Mouse (Mus musculus): ENCODE measurements around the gene Bbs1. TPM values are rescaled to one million over a fixed set of nuclear protein-coding genes. Genes with fewer than 3 reads are reported as not detected.
A peak's percentile ranks its signal among the peaks of the same experiment; 100 is the strongest.

The Bbs1 gene
- polyA plus RNA-seq, 1 experiment = 4.0 TPM

- no peak within 1 kb of the TSS for H3K27ac ChIP-seq (ENCODE audit: insufficient read depth, low read length)
- H3K4me3 ChIP-seq (ENCODE audit: insufficient read depth, low read length) = peak within 1 kb of the TSS; percentile 74
- H3K4me1 ChIP-seq (ENCODE audit: control insufficient read depth, insufficient read depth, low read length) = no peaks in the 10 kb centered on the region
- TF ChIP-seq CTCF (IDR thresholded peaks at IDR 0.05; ENCODE audit: borderline replicate concordance, insufficient read depth, low read length) (no peak), POLR2A (IDR thresholded peaks at IDR 0.05; ENCODE audit: low read depth, low read length) (peak; percentile 97)
Observed at GRCm38 (mm10) chr19:4839149-4839548, 67.3 kb downstream of the Bbs1 start, which contains the start of the genes Ccs and Ccdc87. TSS of gene Ccs (minus strand) at chr19:4839332. TSS of gene Ccdc87 (plus strand) at chr19:4839366.

GRCm38 (mm10) chr19:4838526-4839140 lies 67.8 kb downstream of the Bbs1 start:
- no peak overlapping the region for H3K27ac ChIP-seq (ENCODE audit: insufficient read depth, low read length)
- no peaks in the 10 kb centered on the region for H3K4me1 ChIP-seq (ENCODE audit: control insufficient read depth, insufficient read depth, low read length)
- TF ChIP-seq CTCF (IDR thresholded peaks at IDR 0.05; ENCODE audit: borderline replicate concordance, insufficient read depth, low read length) (no peak), POLR2A (IDR thresholded peaks at IDR 0.05; ENCODE audit: low read depth, low read length) (no peak)
- peak overlapping the region; percentile 74 for H3K4me3 ChIP-seq (ENCODE audit: insufficient read depth, low read length)

- Histone ChIP-seq H3K4me1 (ENCODE audit: control insufficient read depth, insufficient read depth, low read length) (no peaks in the 10 kb centered on the region), H3K27ac (ENCODE audit: insufficient read depth, low read length) (no peak overlapping the region), H3K4me3 (ENCODE audit: insufficient read depth, low read length) (no peak overlapping the region)
- TF ChIP-seq CTCF (IDR thresholded peaks at IDR 0.05; ENCODE audit: borderline replicate concordance, insufficient read depth, low read length) = no peak
- no peak for TF ChIP-seq POLR2A (IDR thresholded peaks at IDR 0.05; ENCODE audit: low read depth, low read length)
Observed at GRCm38 (mm10) chr19:4837049-4837448, 69.4 kb downstream of the Bbs1 start.

Other genes with a start within 250 kb of the Bbs1 start
- gene Gm960, start 208.0 kb downstream of the Bbs1 start, polyA plus RNA-seq (2011; ENCODE audit: insufficient read length, low read depth, missing spikeins) = 0.50 TPM in 1 of 2 replicates, not detected in the other
- gene Sptbn2, start 195.5 kb downstream of the Bbs1 start, polyA plus RNA-seq (2011; ENCODE audit: insufficient read length, low read depth, missing spikeins) = not detected in 2 replicates
- gene Rbm4b, start 150.1 kb downstream of the Bbs1 start, polyA plus RNA-seq (2011; ENCODE audit: insufficient read length, low read depth, missing spikeins) = 7.0 and 11.9 TPM in 2 replicates
- 39.8 and 48.3 TPM in 2 replicates for gene Rbm4, start 112.7 kb downstream of the Bbs1 start, polyA plus RNA-seq (2011; ENCODE audit: insufficient read length, low read depth, missing spikeins)
- 7.8 and 16.1 TPM in 2 replicates for gene Gm21992, start 95.0 kb downstream of the Bbs1 start, polyA plus RNA-seq (2011; ENCODE audit: insufficient read length, low read depth, missing spikeins)
- 33.4 and 33.6 TPM in 2 replicates for gene Rbm14, start 95.0 kb downstream of the Bbs1 start, polyA plus RNA-seq (2011; ENCODE audit: insufficient read length, low read depth, missing spikeins)
- gene Ccs, start 67.3 kb downstream of the Bbs1 start, polyA plus RNA-seq (2011; ENCODE audit: insufficient read length, low read depth, missing spikeins) = 43.3 and 48.7 TPM in 2 replicates
- gene Ccdc87, start 67.3 kb downstream of the Bbs1 start, polyA plus RNA-seq (2011; ENCODE audit: insufficient read length, low read depth, missing spikeins) = 0.26 TPM in 1 of 2 replicates, not detected in the other
- 20.3 and 23.5 TPM in 2 replicates for gene Ctsf, start 51.5 kb downstream of the Bbs1 start, polyA plus RNA-seq (2011; ENCODE audit: insufficient read length, low read depth, missing spikeins)
- 1.4 and 1.5 TPM in 2 replicates for gene Actn3, start 28.7 kb downstream of the Bbs1 start, polyA plus RNA-seq (2011; ENCODE audit: insufficient read length, low read depth, missing spikeins)
- gene Zdhhc24, start 28.0 kb downstream of the Bbs1 start, polyA plus RNA-seq (2011; ENCODE audit: insufficient read length, low read depth, missing spikeins) = 9.5 and 11.1 TPM in 2 replicates
- 74.9 and 81.0 TPM in 2 replicates for gene Dpp3, start 21.7 kb upstream of the Bbs1 start, polyA plus RNA-seq (2011; ENCODE audit: insufficient read length, low read depth, missing spikeins)
- gene Peli3, start 36.5 kb upstream of the Bbs1 start, polyA plus RNA-seq (2011; ENCODE audit: insufficient read length, low read depth, missing spikeins) = 0.99 and 2.5 TPM in 2 replicates
- gene Mrpl11, start 55.5 kb upstream of the Bbs1 start, polyA plus RNA-seq (2011; ENCODE audit: insufficient read length, low read depth, missing spikeins) = 67.0 and 81.9 TPM in 2 replicates
- 4.5 and 7.4 TPM in 2 replicates for gene Npas4, start 83.7 kb upstream of the Bbs1 start, polyA plus RNA-seq (2011; ENCODE audit: insufficient read length, low read depth, missing spikeins)
- gene Slc29a2, start 117.2 kb upstream of the Bbs1 start, polyA plus RNA-seq (2011; ENCODE audit: insufficient read length, low read depth, missing spikeins) = 6.0 and 8.0 TPM in 2 replicates
- gene B4gat1, start 132.2 kb upstream of the Bbs1 start, polyA plus RNA-seq (2011; ENCODE audit: insufficient read length, low read depth, missing spikeins) = 31.4 and 33.5 TPM in 2 replicates
- 0.60 and 1.5 TPM in 2 replicates for gene AC124502.3, start 132.3 kb upstream of the Bbs1 start, polyA plus RNA-seq (2011; ENCODE audit: insufficient read length, low read depth, missing spikeins)
- 12.9 and 14.5 TPM in 2 replicates for gene Brms1, start 134.7 kb upstream of the Bbs1 start, polyA plus RNA-seq (2011; ENCODE audit: insufficient read length, low read depth, missing spikeins)
- 60.2 and 82.9 TPM in 2 replicates for gene Rin1, start 143.9 kb upstream of the Bbs1 start, polyA plus RNA-seq (2011; ENCODE audit: insufficient read length, low read depth, missing spikeins)
- 202 and 292 TPM in 2 replicates for gene Cd248, start 161.4 kb upstream of the Bbs1 start, polyA plus RNA-seq (2011; ENCODE audit: insufficient read length, low read depth, missing spikeins)
- 6.0 and 7.2 TPM in 2 replicates for gene Tmem151a, start 178.9 kb upstream of the Bbs1 start, polyA plus RNA-seq (2011; ENCODE audit: insufficient read length, low read depth, missing spikeins)
- gene Yif1a, start 181.9 kb upstream of the Bbs1 start, polyA plus RNA-seq (2011; ENCODE audit: insufficient read length, low read depth, missing spikeins) = 94.1 and 96.4 TPM in 2 replicates
- 4.7 and 5.2 TPM in 2 replicates for gene Cnih2, start 191.9 kb upstream of the Bbs1 start, polyA plus RNA-seq (2011; ENCODE audit: insufficient read length, low read depth, missing spikeins)
- gene Rab1b, start 200.4 kb upstream of the Bbs1 start, polyA plus RNA-seq (2011; ENCODE audit: insufficient read length, low read depth, missing spikeins) = 115 and 123 TPM in 2 replicates
- gene Klc2, start 211.9 kb upstream of the Bbs1 start, polyA plus RNA-seq (2011; ENCODE audit: insufficient read length, low read depth, missing spikeins) = 20.1 and 24.2 TPM in 2 replicates